Mouse (Mus musculus) inflammation-experienced regulatory T-cells, adult 6 months (primary cell): Measurements from ENCODE around the gene Serpinb13. TPM values are rescaled to one million over a fixed set of nuclear protein-coding genes. Genes with fewer than 3 reads are reported as not detected.
"Not testable (repeated sequence)": the region's sequence is repeated elsewhere in the genome, so short reads cannot be mapped to it uniquely, and the experiment has no call there.

Experiments used
- ATAC-seq: one replicate; pipeline ENCODE4 v1.8.0; 2017
- polyA plus RNA-seq, 3 experiments: library from polyadenylated mRNA; unstranded; fragments of 100-300 nt; shearing (Covaris generic); gene quantifications; one replicate each; pipeline ENCODE4 v1.2.1; 2017

Gene Serpinb13
- not detected for polyA plus RNA-seq

DNA sequence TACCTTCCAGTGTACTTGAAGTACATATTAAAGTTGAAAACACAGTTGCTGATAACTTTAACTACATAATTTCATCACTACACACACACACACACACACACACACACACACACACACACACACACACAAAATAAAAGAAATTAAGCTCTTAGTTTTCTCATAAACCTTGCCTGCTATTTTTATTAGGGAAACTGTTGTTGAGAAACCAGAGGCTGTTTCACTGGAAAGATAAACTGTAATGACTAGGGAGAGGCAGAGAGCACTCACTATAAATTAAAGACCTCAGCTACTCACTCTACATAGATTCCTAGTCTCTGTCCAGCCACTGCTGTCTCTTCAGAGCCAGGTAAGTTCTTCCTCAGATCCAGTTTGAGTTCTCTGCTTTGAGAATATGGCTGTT lies at the start of gene Serpinb13:
Serpinb13 (plus strand) TSS at position 301 of the 400 bp plus-strand sequence.
- no peak for ATAC-seq

DNA sequence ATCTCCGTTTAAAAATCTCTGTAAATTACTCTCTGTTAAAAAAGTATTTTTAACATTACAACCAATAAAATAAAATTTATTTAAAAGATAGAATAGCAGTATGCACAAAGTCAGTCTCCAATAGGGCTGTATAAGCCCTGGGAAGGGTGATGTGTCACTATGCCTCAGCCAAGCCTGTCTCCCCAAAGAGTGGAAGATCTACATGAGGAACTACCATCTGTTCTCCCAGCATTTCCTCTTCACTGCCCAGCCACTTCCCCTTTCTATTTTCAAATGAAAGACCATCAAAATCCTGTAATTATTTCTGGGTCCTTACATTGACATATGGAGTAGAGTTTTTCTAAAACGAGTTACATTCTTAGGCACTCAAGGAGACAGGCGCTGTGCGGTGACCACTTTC lies 48.8 kb upstream of the Serpinb13 start:
- no peak for ATAC-seq

DNA sequence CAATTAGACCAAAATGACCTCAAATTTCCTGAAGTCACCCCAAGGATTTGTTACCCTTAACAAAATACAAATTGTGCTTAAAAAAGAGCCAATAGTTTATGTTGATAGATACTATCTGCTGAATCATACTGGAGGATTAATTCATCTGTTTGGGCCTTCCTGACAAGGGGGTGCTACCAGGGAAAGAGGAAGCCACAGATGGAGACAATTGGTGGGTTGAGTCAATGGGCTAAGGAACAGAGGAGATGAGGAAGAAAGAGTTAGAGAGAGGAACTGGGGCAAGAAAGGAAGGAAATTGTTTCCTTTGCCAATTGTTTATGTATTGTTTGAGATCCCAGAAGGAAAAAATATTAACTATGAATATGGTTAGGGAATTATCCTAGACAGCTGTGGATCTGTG lies 47.1 kb upstream of the Serpinb13 start:
- no peak for ATAC-seq

GRCm38 (mm10) chr1:106934265-106934664 lies 46.5 kb upstream of the Serpinb13 start, which contains the start of gene Serpinb12:
Gene Serpinb12, plus strand, starts transcription at chr1:106934449.
- ATAC-seq, result no peak

DNA sequence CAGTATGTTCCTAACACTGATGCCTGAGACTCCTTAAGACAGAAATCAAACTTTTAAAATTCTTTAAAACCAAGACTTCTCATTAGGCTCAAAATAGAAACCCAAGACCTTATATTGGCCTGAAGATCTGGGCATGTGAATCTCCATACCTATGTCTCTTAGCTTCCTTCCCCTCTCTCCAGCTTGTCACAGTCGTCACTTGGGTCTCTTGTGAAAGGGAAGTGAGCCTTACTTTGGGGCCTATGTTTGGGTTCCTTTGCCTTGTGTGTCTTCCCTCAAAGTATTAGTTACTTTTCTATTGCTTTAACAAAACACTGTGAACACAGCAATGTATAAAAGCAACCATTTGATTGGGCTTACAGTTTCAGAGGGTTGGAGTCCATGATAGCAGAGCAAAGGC lies 33.6 kb upstream of the Serpinb13 start:
- ATAC-seq, result no peak

DNA sequence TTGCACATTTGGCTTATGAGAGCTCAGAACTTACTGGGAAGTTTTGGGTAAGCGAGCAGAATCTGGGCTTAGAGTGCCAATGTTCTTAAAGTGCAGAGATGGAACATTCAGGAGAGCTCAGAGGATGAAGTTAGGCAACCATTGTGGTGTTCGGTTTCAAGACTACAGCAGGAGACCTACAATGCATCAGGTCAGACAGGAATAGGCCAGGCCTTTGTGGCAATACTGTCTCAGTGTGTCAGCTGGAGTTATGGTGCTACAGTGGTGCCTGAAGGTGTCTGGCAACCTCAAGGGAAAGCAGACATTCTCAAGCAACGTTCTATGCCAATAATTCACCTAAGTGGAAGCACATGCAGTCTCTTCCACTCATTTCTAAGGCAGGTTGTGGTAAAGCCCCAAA lies 20.8 kb upstream of the Serpinb13 start:
- ATAC-seq, result no peak

GRCm38 (mm10) chr1:106961023-106961422 lies 19.8 kb upstream of the Serpinb13 start:
- ATAC-seq, result no peak

GRCm38 (mm10) chr1:106983092-106983491 lies 2.3 kb downstream of the Serpinb13 start:
- no peak for ATAC-seq

GRCm38 (mm10) chr1:106983865-106984264 lies 3.1 kb downstream of the Serpinb13 start:
- ATAC-seq, result no peak

- ATAC-seq, result no peak
Observed at GRCm38 (mm10) chr1:107000424-107000823, 19.6 kb downstream of the Serpinb13 start.

GRCm38 (mm10) chr1:107001754-107002153 lies 21.0 kb downstream of the Serpinb13 start:
- no peak for ATAC-seq

DNA sequence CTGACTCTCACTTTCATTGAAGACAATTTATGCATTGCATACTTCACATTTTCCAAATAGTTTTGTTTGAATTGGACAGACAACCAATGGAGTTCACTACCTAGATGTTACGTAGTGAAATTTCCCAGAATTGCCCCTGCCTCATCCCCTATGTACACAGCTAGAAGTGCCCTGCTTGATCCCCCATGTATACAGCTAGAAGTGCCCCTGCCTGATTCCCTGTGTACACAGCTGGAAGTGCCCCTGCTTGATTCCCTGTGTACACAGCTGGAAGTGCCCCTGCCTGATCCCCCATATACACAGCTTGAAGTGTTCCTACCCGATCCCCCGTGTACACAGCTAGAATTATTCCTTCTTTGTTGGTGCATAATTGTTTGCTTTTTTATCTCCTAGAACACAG lies 25.5 kb downstream of the Serpinb13 start:
- no peak for ATAC-seq

- no peak for ATAC-seq
Observed at GRCm38 (mm10) chr1:107014530-107014929, 33.7 kb downstream of the Serpinb13 start.

GRCm38 (mm10) chr1:107015210-107015609 lies 34.4 kb downstream of the Serpinb13 start:
- no peak for ATAC-seq

DNA sequence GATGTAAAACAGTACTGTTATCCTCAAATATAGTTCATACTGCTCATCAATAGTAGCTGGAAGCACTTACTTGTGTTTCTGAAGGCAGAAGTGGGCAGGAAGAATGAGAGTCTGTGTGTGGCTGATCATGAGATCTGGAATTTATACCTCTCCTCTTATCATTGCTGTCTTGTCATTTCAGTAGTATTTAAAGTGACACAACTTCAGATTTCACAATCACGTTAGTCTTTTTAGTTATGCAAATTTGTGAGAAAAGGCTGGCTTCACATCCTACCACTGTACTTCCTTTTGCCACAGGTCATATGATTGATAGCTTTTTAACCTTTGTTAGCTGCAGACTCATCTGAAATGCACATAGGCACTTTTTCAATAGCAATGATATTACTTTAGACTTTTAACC lies 45.1 kb downstream of the Serpinb13 start:
- ATAC-seq, result no peak

DNA sequence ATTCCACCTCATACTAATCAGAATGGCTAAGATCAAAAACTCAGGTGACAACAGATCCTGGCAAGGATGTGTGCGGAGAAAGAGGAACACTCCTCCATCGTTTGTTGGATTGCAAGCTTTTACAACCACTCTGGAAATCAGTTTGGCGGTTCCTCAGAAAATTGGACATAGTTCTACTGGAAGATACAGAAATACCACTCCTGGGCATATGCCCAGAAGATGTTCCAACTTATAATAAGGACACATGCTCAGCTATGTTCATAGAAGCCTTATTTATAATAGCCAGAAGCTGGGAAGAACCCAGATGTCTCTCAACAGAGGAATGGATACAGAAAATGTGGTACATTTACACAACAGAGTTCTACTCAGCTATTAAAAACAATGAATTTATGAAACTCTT lies 53.5 kb downstream of the Serpinb13 start:
- not testable (repeated sequence) for ATAC-seq

Other genes with a start within 250 kb of the Serpinb13 start
- gene Kdsr, start 221.3 kb upstream of the Serpinb13 start, polyA plus RNA-seq, result 10 to 100 TPM; 23.5 to 28.7 (median 24.2) TPM
- gene Vps4b, start 184.3 kb upstream of the Serpinb13 start, polyA plus RNA-seq, result 10 to 100 TPM; 58.9 to 67.8 (median 59.9) TPM
- not detected for gene Serpinb5, start 119.8 kb upstream of the Serpinb13 start, polyA plus RNA-seq
- not detected for gene Serpinb12, start 46.5 kb upstream of the Serpinb13 start, polyA plus RNA-seq
- not detected for gene Serpinb3a, start 71.3 kb downstream of the Serpinb13 start, polyA plus RNA-seq
- gene Serpinb3d, start 102.5 kb downstream of the Serpinb13 start, polyA plus RNA-seq, result not detected